Mouse (Mus musculus): ENCODE data around the gene Sppl3.

DNA sequence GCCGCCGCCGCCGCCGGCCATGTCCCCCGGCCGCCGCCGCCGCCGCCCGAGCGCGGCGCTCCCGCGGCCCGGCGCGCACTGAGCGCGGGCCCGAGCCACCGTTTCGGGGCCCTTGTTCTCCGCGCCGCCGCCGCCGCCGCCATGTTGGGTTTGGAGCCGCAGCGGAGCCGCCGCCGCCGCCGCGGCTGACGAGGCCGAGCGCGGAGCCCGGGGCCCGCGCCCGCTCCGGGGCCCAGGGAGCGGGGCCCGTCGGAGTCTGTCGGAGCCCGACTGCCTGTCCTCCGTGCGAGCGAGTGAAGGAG, 231 bp downstream of the Sppl3 start:
- TF ChIP-seq POLR2A (IDR thresholded peaks at IDR 0.05; ENCODE audit: low read depth, low read length) (no peak), CTCF (conservative IDR thresholded peaks at IDR 0.05; ENCODE audit: insufficient read depth, insufficient read length, low read depth, low read length) (no peak)
